Comparison of ENCODE assay signal across 10 mouse cellular contexts in the genomic region with DNA sequence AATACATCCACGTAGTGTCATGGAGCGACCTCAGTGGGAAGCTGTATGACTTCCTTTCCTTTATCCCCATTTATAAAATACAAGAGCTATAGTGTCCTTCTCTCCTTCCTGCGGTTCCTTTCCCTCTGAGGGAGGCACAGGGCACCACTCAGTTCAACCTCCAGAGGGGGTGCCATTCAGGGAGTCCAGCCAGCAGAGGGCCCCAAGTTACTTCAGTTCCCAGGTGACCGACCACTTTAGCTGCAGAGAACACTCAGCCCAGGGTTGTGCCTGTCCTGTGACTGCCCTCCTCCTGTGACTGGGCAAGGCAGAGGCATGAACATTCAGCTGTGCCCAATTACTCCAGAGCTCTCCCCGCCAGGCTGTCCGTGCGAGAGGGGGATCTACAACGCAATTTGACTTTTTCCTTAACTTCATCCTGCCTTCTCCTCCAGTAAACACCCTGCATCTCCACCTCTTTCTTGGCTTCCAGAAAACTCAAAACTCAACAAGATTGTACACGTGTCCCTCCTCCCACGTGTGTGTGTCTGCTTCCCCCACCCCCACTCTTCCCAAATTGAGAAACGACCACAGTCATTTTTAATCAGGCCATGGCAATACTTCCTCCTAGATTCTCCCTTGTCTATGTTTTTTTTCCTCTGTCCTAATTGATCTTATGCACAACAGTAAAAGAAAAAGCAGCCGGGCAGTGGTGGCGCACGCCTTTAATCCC. TPM values are rescaled to one million over a fixed set of nuclear protein-coding genes. Genes with fewer than 3 reads are reported as not detected.
DNase-seq lines count a peak whose midpoint lies in the region.
"Had no signal": no experiment of that assay in that cellular context is flagged by ENCODE, and none has a peak within 500 bp of the region (broad histone marks: within the 10 kb centered on the region; RNA-seq: fewer than 3 reads in every experiment).

No protein-coding gene starts in this region.

- peak; percentile 20 for DNase-seq in adrenal gland, postnatal 25 days
- no peak for DNase-seq in adrenal gland, postnatal 10 days
- DNase-seq in kidney, postnatal 10 days, result peak; percentile 34
- DNase-seq in kidney, adult 8-10 months, result no peak
- peak; percentile 45 for DNase-seq in A20 (ENCODE audit: low read depth, low spot score)
- peak; percentile 35 for DNase-seq in cerebellum, adult 8-10 months
- DNase-seq in spleen, postnatal 14 days (ENCODE audit: low spot score in 2 of 2), result no peak
- DNase-seq in frontal cortex, postnatal 25 days (ENCODE audit: low spot score in 2 of 2), result no peak

RNA-seq across cellular contexts. Expression of a gene that starts 6.1 kb away (rescaled TPM):
- total RNA-seq in adrenal gland, postnatal 25 days (2021), result 21.8 and 24.0 TPM in 2 replicates
- 10 to 100 TPM; 20.6 to 34.4 TPM for total RNA-seq in adrenal gland, postnatal 10 days (2021)

RNA-seq across cellular contexts. Expression of a gene that starts 18.1 kb away (rescaled TPM):
- 1.9 and 2.3 TPM in 2 replicates for total RNA-seq in adrenal gland, postnatal 25 days (2021)
- total RNA-seq in adrenal gland, postnatal 10 days (2021), result 1 to 10 TPM; 2.5 to 3.4 TPM
- total RNA-seq: gastrocnemius, adult 18-20 months had no signal

RNA-seq across cellular contexts. Expression of a gene that starts 21.3 kb away (rescaled TPM):
- not detected in 2 replicates for total RNA-seq in adrenal gland, postnatal 25 days (2021)
- total RNA-seq in adrenal gland, postnatal 10 days (2021), result not detected
- total RNA-seq: gastrocnemius, adult 18-20 months; layer of hippocampus, postnatal 10 days had no signal

RNA-seq across cellular contexts. Expression of a gene that starts 27.7 kb away (rescaled TPM):
- 39.8 and 39.9 TPM in 2 replicates for total RNA-seq in adrenal gland, postnatal 25 days (2021)
- total RNA-seq in adrenal gland, postnatal 10 days (2021), result 10 to 100 TPM; 32.0 to 39.6 TPM

Comparison
In these comparisons a context has a peak if more than half of its experiments do, and no peak if none do; other contexts are left out.
1. DNase-seq: peak in adrenal gland, postnatal 25 days (single experiment), kidney, postnatal 10 days (single experiment), A20 (single experiment) and cerebellum, adult 8-10 months (single experiment); none in adrenal gland, postnatal 10 days (single experiment), kidney, adult 8-10 months (0 of 2), spleen, postnatal 14 days (0 of 2) and frontal cortex, postnatal 25 days (0 of 2).